Mouse (Mus musculus) ES-E14 (cell line): ENCODE results near the gene Slc23a3.

Source experiments
- CHD2 ChIP-seq: IDR thresholded peaks from 2 replicates; pipeline ENCODE4 v1.6.1; 2014; ENCODE audit warnings: mild to moderate bottlenecking, low read depth, low read length, inconsistent platforms
- HCFC1 ChIP-seq: IDR thresholded peaks from 2 replicates; pipeline ENCODE4 v1.6.1; 2012; ENCODE audit warnings: low read length, inconsistent platforms, borderline replicate concordance; ENCODE audit not compliant: insufficient read depth
- ZC3H11A ChIP-seq: IDR thresholded peaks from 2 replicates; pipeline ENCODE4 v1.6.1; 2012; ENCODE audit warnings: low read depth, mild to moderate bottlenecking, inconsistent platforms, low read length, borderline replicate concordance
- ZNF384 ChIP-seq: IDR thresholded peaks from 2 replicates; pipeline ENCODE4 v1.6.1; 2012; ENCODE audit warnings: low read depth, low read length, inconsistent platforms

DNA sequence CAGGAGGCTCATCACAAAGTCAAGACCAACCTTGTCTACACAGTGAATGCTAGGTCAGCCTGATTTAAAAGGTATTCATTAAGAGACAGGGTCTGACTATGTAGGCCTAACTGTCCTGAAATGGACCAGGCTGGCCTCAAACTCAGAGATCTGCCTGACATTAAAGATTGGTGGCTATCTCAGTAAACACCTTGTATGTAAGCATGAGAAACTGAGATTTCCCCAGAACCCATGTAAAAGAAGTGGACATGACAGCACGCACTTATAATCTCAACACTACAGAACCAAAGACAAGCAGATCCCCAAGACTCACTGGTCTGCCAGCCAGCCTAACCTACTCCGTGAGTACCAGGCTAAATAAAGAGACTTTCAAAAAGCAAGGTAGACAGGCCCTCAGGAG is 4.8 kb upstream of the Slc23a3 start:
- no peak for TF ChIP-seq ZNF384
- TF ChIP-seq HCFC1 = no peak
- no peak for TF ChIP-seq CHD2
- TF ChIP-seq ZC3H11A = no peak
